7 mouse cellular contexts compared by ENCODE assay signal in the genomic region with DNA sequence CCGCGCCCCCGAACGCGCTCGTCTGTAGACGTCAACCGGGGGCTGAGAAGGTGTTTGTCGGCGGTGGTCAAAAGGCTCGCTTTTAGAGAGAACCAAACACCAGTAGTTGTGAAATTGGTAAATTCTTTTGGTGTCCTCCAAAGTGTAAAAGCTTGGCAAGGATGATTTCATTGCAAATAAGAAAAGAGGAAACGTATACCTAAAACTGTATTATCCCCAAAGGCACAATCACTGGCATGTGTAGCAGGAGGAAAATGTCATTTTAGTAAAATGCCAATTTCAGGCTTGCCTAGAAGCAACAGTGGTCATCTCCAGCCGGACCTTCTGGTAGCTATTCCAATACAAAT. TPM values are rescaled to one million over a fixed set of nuclear protein-coding genes. Genes with fewer than 3 reads are reported as not detected.
A peak's percentile ranks its signal among the peaks of the same experiment; 100 is the strongest.
DNase-seq lines count a peak whose midpoint lies in the region; ATAC-seq lines count a peak whose summit lies in the region.

No protein-coding gene starts in this region.

- peak overlapping the region; percentile 76 for H3K4me2 ChIP-seq in forebrain, embryonic 12.5 days
- H3K4me2 ChIP-seq in limb, embryonic 15.5 days, result peak overlapping the region; percentile 63
- H3K4me2 ChIP-seq in stomach, embryonic 15.5 days, result peak overlapping the region; percentile 78

- H3K27ac ChIP-seq in forebrain, embryonic 12.5 days, result peak overlapping the region; percentile 96
- peak overlapping the region; percentile 97 for H3K27ac ChIP-seq in limb, embryonic 15.5 days
- peak overlapping the region; percentile 97 for H3K27ac ChIP-seq in stomach, embryonic 15.5 days

- H3K9ac ChIP-seq in forebrain, embryonic 12.5 days, result peak overlapping the region; percentile 89
- H3K9ac ChIP-seq in limb, embryonic 15.5 days, result peak overlapping the region; percentile 85
- peak overlapping the region; percentile 71 for H3K9ac ChIP-seq in stomach, embryonic 15.5 days

- peaks cover 15% of the 10 kb centered on the region for H3K36me3 ChIP-seq in megakaryocyte, embryonic 14.5 days (replicated peaks; ENCODE audit: low read length)
- peaks cover 2% of the 10 kb centered on the region; the same call in 1 of the 2 replicates for H3K36me3 ChIP-seq in forebrain, embryonic 12.5 days (replicated peaks)
- H3K36me3 ChIP-seq in limb, embryonic 15.5 days, result peaks cover 8% of the 10 kb centered on the region; the same call in 1 of the 2 replicates
- H3K36me3 ChIP-seq in stomach, embryonic 15.5 days, result no peaks in the 10 kb centered on the region

- no peaks in the 10 kb centered on the region for H3K9me3 ChIP-seq in megakaryocyte, embryonic 14.5 days
- H3K9me3 ChIP-seq in forebrain, embryonic 12.5 days, result no peaks in the 10 kb centered on the region
- no peaks in the 10 kb centered on the region for H3K9me3 ChIP-seq in limb, embryonic 15.5 days
- no peaks in the 10 kb centered on the region for H3K9me3 ChIP-seq in stomach, embryonic 15.5 days

- peak overlapping the region; percentile 94 for H3K4me3 ChIP-seq in megakaryocyte, embryonic 14.5 days (replicated peaks)
- H3K4me3 ChIP-seq in forebrain, embryonic 12.5 days (replicated peaks), result peak overlapping the region; percentile 69
- peak overlapping the region; percentile 68 for H3K4me3 ChIP-seq in limb, embryonic 15.5 days
- peak overlapping the region; percentile 71 for H3K4me3 ChIP-seq in stomach, embryonic 15.5 days (replicated peaks)

- H3K4me1 ChIP-seq in megakaryocyte, embryonic 14.5 days, result peaks cover 18% of the 10 kb centered on the region; the same call in 1 of the 2 replicates
- 0 out of 2 replicates have a peak, but pooled peaks cover 5% of the 10 kb centered on the region for H3K4me1 ChIP-seq in forebrain, embryonic 12.5 days
- H3K4me1 ChIP-seq in limb, embryonic 15.5 days, result peaks cover 5% of the 10 kb centered on the region
- H3K4me1 ChIP-seq in stomach, embryonic 15.5 days, result no peaks in the 10 kb centered on the region

- 8% methylated on average over 13 of the region's 13 CpGs for WGBS in forebrain, embryonic 12.5 days
- WGBS in limb, embryonic 15.5 days, result 2% methylated on average over 13 of the region's 13 CpGs
- 4% methylated on average over 13 of the region's 13 CpGs for WGBS in stomach, embryonic 15.5 days

- no peak for ATAC-seq in megakaryocyte, adult 5-6 weeks (ENCODE audit: poor library complexity, severe bottlenecking)
- ATAC-seq in forebrain, embryonic 12.5 days (ENCODE audit: low FRiP score), result no peak
- no peak for ATAC-seq in limb, embryonic 15.5 days (ENCODE audit: insufficient number of reproducible peaks, low FRiP score, low TSS enrichment, low read depth)
- no peak for ATAC-seq in stomach, embryonic 15.5 days (ENCODE audit: insufficient read depth, low FRiP score, low read depth)

- H3K27me3 ChIP-seq in megakaryocyte, embryonic 14.5 days (replicated peaks), result no peaks in the 10 kb centered on the region
- no peaks in the 10 kb centered on the region; the same call in 1 of the 2 replicates for H3K27me3 ChIP-seq in forebrain, embryonic 12.5 days
- H3K27me3 ChIP-seq in limb, embryonic 15.5 days, result no peaks in the 10 kb centered on the region
- H3K27me3 ChIP-seq in stomach, embryonic 15.5 days (replicated peaks), result no peaks in the 10 kb centered on the region

- no peak for DNase-seq in thymus, postnatal 10 days (ENCODE audit: low spot score in 2 of 2)
- DNase-seq in thymus, postnatal 14 days, result no peak

RNA-seq across cellular contexts. Expression of gene Agbl3, which starts 0.7 kb away (rescaled TPM):
- 1.2 and 2.9 TPM in 2 replicates for polyA plus RNA-seq in megakaryocyte, embryonic 14.5 days (2012; ENCODE audit: insufficient read depth, low replicate concordance)
- 2.3 and 2.9 TPM in 2 replicates for total RNA-seq in megakaryocyte, adult 5-6 weeks (2015)
- 1.1 TPM in 2 replicates for total RNA-seq in megakaryocyte, adult 5-6 weeks (2017)
- polyA plus RNA-seq in forebrain, embryonic 12.5 days (2016; fragmentation: Nextera tagmentation; extraction: Ambion mirVana), result 5.2 and 6.3 TPM in 2 replicates
- 6.5 and 6.6 TPM in 2 replicates for polyA plus RNA-seq in limb, embryonic 15.5 days (2015; fragmentation: Nextera tagmentation; extraction: Ambion mirVana)
- 6.6 and 6.9 TPM in 2 replicates for polyA plus RNA-seq in stomach, embryonic 15.5 days (2015; fragmentation: Nextera tagmentation; extraction: Ambion mirVana)
